Mouse (Mus musculus) MEL-GATA-1-ER (cell line): ENCODE measurements around the gene Nod1.

Source experiments
- DNase-seq: peaks from one replicate; pipeline ENCODE4 v3.0.0-alpha.2; 2012; ENCODE audit warnings: low read depth; ENCODE audit errors: extremely low read depth

Gene Nod1

GRCm38 (mm10) chr6:54941149-54941548, 31.3 kb downstream of the Nod1 start:
- DNase-seq = no peak

GRCm38 (mm10) chr6:54940126-54940525, 32.3 kb downstream of the Nod1 start:
- DNase-seq = no peak

- no peak for DNase-seq
Measured at GRCm38 (mm10) chr6:54939631-54940030, 32.8 kb downstream of the Nod1 start.

- no peak for DNase-seq
Measured at GRCm38 (mm10) chr6:54936496-54936895, 35.9 kb downstream of the Nod1 start.

- DNase-seq = no peak
Measured at GRCm38 (mm10) chr6:54934930-54935329, 37.5 kb downstream of the Nod1 start.

GRCm38 (mm10) chr6:54934313-54934712, 38.1 kb downstream of the Nod1 start:
- DNase-seq = no peak

- DNase-seq = peak; percentile 32
Measured at GRCm38 (mm10) chr6:54933866-54934265, 38.5 kb downstream of the Nod1 start.

GRCm38 (mm10) chr6:54933216-54933615, 39.2 kb downstream of the Nod1 start:
- no peak for DNase-seq

GRCm38 (mm10) chr6:54932526-54932925, 39.9 kb downstream of the Nod1 start:
- DNase-seq = no peak

GRCm38 (mm10) chr6:54931641-54932040, 40.8 kb downstream of the Nod1 start:
- no peak for DNase-seq

GRCm38 (mm10) chr6:54927946-54928345, 44.5 kb downstream of the Nod1 start:
- DNase-seq = no peak

GRCm38 (mm10) chr6:54926899-54927298, 45.5 kb downstream of the Nod1 start:
- no peak for DNase-seq

- no peak for DNase-seq
Measured at GRCm38 (mm10) chr6:54925736-54926440, 46.5 kb downstream of the Nod1 start.

GRCm38 (mm10) chr6:54924538-54924937, 47.9 kb downstream of the Nod1 start:
- DNase-seq = no peak

- no peak for DNase-seq
Measured at GRCm38 (mm10) chr6:54918521-54918920, 53.9 kb downstream of the Nod1 start.

GRCm38 (mm10) chr6:54917523-54917922, 54.9 kb downstream of the Nod1 start:
- DNase-seq = peak; percentile 27

GRCm38 (mm10) chr6:54916941-54917340, 55.5 kb downstream of the Nod1 start:
- no peak for DNase-seq

- peak; percentile 87 for DNase-seq
Measured at GRCm38 (mm10) chr6:54916163-54916562, 56.2 kb downstream of the Nod1 start.

- DNase-seq = no peak
Measured at GRCm38 (mm10) chr6:54914977-54915376, 57.4 kb downstream of the Nod1 start.

GRCm38 (mm10) chr6:54906053-54907040, 66.1 kb downstream of the Nod1 start:
- no peak for DNase-seq

GRCm38 (mm10) chr6:54902547-54902946, 69.9 kb downstream of the Nod1 start:
- no peak for DNase-seq

- no peak for DNase-seq
Measured at GRCm38 (mm10) chr6:54900256-54900655, 72.2 kb downstream of the Nod1 start.
